Mouse (Mus musculus) heart, postnatal 36 days (tissue): ENCODE data around the gene Mtr. TPM values are rescaled to one million over a fixed set of nuclear protein-coding genes. Genes with fewer than 3 reads are reported as not detected.

ENCODE experiments used
- DNase-seq, 2 experiments: peaks; one replicate each; pipeline ENCODE4 v3.0.0; 2021 to 2022
- intact Hi-C: fragments of 180-260 bp; cut with DNase I; formaldehyde crosslinking; loops from one replicate; pipeline ENCODE4 v1.15.1; 2025
- total RNA-seq, 2 experiments: library from RNA; stranded (reverse); gene quantifications; 2 replicates each; pipeline ENCODE4 v1.2.3; 2021

Mtr gene
- total RNA-seq, 2 experiments from 2014 or later: 59.9 to 102 TPM

DNA sequence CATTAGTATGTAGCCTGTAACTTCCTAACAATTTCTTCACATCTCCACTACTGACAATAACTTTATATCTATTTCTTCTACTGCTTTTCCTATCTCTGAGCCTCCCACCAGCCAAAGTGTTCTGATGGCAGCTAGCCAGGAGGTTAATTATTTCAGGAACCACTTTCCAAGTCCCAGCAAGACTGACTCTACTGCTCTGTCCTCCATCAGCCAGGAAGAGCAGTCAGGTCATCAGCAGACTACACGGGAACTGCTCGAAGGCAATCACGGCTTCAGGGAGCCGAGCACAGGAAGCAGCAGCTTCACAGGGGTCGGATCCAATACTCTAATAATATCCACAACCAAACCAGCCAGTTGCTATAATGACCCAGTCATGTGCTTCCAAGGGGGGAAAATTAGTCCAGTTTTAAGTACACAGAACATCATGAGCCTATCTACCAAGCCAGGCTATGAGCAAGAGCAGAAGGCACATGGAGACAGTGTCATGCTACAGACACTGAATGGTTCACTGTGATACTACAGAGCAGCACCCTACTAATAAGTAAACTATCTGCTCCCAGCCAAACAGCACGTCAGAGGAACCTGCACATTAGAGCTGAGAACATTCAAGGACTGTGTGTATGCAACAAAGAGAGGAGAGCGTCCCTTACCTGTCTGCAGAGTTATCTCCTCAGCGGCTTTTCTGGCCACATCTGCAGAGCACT lies 8.6 kb downstream of the Mtr start:
- no peak for DNase-seq
- intact Hi-C loops: no loop called here

DNA sequence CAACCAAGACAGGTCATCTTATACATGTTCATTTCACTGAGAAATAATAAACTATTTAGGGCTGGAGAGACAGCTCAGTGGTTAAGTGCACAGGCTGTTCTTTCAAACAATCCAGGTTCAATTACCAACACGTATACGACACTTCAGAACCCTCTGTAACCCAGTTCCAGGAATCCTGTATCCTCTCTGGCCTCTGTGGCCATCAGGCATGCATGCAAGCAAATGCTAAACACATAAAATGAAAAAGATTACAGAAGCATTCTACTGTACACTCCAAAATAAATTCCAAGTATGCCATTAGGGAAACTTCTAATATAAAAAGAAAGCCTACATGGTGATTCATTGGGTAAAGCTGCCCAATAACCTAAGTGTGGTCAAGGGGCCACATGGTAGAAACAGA lies 12.0 kb downstream of the Mtr start:
- intact Hi-C loops: no loop called here
- DNase-seq: no peak

DNA sequence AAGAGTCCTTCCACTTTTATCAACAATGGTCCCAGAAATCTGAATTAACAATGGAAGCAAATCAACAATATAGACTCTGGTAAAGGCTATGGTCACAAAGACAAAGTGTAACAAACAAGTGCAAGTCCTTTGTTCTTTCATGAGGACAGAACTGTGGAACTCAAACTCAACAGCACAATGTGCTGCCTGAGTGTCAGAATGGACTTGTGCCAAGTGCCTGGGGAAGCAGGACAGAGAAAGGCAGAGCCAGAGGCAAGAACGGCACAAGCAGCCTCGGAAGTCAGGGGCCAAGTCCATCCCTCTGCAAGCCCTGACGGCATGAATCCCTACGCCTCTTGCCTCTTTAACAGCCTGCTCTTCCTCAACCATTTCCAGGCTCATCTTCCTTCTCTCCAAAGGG lies 13.9 kb downstream of the Mtr start:
- peak; percentile 36 to 49 for DNase-seq

GRCm38 (mm10) chr13:12232141-12232540 lies 25.8 kb downstream of the Mtr start:
- DNase-seq: no peak
- intact Hi-C loops: no loop called here

More for the DNA sequence above, 13.9 kb downstream of the Mtr start:
- intact Hi-C loops: no loop called here

GRCm38 (mm10) chr13:12228248-12228647 lies 29.7 kb downstream of the Mtr start:
- no peak for DNase-seq
- intact Hi-C loops: no loop called here

DNA sequence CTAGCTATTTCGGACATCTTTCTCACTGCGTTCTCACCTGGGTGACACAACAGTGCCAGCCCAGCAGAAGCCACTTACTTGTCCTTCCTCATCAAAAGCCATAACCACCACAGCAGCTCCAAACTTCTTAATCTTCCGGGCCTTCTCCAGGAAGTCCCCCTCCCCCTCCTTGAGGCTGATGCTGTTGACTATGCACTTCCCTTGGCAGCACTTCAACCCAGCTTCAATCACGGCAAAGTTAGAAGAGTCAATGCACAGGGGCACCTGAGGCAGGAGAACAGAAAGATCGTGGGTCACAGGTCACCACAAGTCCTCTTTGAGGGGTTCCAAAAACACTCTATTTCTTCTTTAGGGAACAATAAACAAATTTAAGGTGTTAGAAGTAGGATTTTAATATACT lies 30.3 kb downstream of the Mtr start:
- intact Hi-C loops: no loop called here
- no peak for DNase-seq

DNA sequence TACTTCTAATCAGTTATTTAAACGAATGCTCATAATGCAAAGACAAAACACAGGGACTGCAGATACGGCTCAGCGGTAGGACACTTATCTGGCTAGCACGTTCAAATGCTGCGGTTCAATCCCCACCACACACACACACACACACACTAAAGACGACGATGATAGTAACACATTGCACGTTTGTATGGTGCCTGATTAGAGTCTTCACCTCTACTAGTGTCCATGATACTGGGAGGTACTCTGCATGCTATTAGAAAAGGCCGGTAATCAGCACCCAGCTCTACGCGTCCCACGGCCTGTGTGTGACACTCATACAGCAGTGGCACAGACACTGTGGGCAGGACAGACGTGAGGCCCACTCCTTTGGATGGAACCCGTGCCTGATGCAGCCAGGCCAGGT lies 39.3 kb downstream of the Mtr start:
- intact Hi-C loops: no loop called here
- no peak for DNase-seq

DNA sequence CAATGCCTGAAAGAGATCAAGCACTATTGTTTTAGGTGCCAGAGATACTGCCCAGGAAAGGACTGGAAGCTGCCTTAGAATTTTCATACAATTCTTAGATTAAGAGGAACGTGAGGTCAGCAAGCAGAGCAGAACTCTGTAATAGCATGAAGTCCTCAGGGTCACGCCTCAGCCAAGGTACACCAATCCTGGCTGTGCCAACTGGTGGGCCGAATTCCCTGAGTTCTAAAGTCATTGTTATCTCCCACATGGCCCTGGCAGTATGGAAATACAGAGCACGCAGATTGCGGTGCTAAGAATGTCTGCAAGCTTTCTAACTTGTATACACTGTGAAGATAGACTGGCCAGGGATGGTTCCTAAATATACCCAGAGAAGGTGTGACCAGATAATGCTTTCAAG lies 43.0 kb downstream of the Mtr start:
- intact Hi-C loops: no loop called here

GRCm38 (mm10) chr13:12211058-12211457 lies 46.9 kb downstream of the Mtr start:
- peak; percentile 22 to 24 for DNase-seq
- intact Hi-C loops: loop anchor here (2.0 kb wide), 2 partner anchors 62 to 176 kb away; no protein-coding TSS in a partner anchor

More for the DNA sequence above, 43.0 kb downstream of the Mtr start:
- no peak for DNase-seq

GRCm38 (mm10) chr13:12210023-12210762 lies 47.7 kb downstream of the Mtr start:
- intact Hi-C loops: loop anchor here (2.0 kb wide), 2 partner anchors 63 to 177 kb away; no protein-coding TSS in a partner anchor
- peak; percentile 57 to 64 for DNase-seq

GRCm38 (mm10) chr13:12200372-12200771 lies 57.5 kb downstream of the Mtr start:
- DNase-seq: peak; percentile 38 to 48
- intact Hi-C loops: no loop called here

GRCm38 (mm10) chr13:12198486-12198885 lies 59.4 kb downstream of the Mtr start:
- no peak for DNase-seq
- intact Hi-C loops: no loop called here

DNA sequence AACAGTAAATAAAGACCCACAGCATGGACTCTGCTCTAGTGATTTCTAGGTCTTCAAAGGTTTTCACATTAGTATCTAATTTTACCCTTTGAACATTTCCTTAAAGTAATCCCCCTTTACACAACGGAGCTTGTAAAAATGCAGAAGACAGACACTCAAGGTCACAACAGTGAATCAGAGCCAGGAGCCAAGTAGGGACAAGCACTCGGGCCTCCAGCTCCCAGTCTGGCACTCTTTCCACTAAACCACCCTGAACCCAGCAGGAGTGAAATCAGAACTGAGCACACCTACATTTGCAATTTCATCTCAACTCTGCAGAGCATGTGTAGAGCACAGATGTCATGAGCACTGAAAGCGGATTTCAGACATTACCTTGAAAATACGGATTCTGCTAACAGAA lies 61.1 kb downstream of the Mtr start:
- intact Hi-C loops: loop anchor here (1.0 kb wide), 1 partner anchor 64 kb away; no protein-coding TSS in a partner anchor
- DNase-seq: no peak

DNA sequence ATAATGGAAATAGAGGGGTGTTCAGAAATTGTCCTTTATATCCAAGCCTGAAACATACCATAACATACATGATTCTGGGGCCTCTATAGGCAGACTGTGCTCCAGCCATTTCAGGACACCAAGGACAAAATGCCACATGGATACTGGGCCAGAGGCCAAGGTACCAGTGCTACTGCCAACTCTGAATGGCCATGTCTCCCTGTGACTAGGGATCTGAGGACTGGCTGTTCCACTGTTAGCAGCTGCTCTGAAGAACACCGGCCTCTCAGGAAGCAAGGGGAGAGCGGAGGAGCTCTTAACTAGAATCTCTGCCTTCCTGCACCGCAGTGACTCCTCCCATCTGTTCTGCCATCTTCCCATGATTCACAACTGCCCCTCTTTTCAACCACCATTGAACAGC lies 61.9 kb downstream of the Mtr start:
- DNase-seq: peak; percentile 44 to 51
- intact Hi-C loops: loop anchor here (1.0 kb wide), 1 partner anchor 63 kb away; no protein-coding TSS in a partner anchor

DNA sequence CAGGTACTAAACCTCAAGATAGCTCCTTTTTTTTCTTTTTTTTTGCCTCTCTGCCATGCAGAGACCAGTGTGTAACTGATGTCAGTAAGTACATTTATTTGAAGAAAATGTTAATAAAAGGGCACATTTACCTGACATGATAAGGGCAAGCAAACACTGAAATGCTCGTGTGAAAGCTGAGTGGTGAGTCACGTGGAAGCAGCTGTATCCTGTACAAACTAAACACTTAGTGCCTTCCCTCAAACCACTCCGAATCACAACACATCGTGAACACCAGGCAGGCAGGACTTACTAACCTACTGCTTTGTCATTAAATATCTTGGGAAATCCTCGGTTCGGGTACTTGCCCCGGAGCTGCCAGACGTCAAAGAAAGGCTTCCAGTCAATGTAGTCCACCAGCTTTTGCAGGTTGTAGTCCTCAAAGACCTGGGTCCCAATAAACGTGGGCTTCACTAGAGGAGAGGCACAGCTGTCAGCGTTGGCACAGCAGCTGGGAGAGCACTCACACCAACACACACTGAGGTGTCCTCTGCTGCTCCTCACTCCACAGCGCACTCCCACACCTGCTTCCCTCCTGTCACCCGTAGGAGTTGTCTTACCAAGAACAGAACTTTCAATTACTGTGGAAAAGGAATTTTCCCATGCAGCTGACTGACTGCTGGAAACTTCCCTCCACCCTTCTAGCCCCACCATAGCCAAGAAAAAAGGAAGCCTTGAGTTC lies 62.8 kb downstream of the Mtr start:
- intact Hi-C loops: no loop called here
- no peak for DNase-seq

DNA sequence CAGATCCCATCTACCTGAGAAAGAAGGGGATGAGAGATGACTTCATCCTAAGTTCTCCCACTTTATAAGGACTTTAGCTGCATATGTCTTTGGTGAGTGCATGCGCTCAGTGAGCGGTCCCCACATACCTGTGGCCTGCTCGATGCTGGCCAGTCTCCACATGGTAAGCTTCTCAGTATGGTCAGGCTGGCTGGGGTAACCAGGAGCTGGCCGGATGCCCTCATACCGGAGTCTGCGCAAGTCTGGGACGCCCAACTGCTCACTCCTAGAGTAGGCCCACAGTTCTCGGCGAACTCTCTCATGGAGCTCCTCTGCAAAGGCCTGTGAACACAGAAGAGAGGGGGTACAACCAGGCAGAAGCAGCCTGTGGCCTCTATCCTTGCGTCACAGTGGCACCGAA lies 68.7 kb downstream of the Mtr start:
- intact Hi-C loops: no loop called here
- DNase-seq: peak in 1 of 2 experiments; percentile 28

GRCm38 (mm10) chr13:12188804-12189203 lies 69.1 kb downstream of the Mtr start:
- intact Hi-C loops: no loop called here
- DNase-seq: no peak

DNA sequence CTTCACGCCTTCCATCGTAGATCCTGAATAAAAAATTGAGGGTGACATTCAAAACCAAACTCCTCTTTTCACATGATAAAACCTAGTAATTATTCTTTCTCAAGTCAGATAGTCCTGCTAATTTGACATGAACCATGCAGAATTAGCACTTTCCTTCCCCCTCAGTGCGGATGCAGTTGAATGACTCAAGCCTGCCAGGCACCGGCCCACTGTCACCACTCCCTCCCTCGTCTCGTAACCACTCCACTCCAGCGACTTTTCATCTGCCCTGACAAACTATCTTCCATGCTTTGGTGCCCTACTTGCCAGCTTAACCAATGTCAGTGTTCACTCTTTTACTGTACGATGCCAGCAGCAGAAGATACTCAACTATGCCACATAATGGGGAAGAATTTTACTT lies 78.4 kb downstream of the Mtr start:
- intact Hi-C loops: no loop called here
- no peak for DNase-seq

DNA sequence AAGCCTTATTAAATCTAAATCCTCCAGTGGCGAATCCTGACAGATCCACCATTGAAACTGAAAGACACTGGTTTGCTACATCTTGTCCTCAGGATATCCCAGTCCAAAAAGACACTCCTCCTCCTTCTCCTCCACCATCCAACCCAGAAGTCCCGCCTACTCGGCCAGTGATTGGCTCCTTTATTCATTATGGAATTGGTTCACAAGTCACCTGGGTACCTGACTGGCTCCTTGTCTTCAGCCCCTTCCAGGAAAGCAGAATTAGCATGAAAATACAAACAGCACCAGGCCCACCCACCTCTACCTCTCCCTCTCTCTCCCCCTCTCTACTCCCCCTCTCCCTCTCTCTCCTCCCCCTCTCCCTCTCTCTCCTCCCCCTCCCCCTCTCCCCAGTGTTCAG lies 81.2 kb downstream of the Mtr start:
- intact Hi-C loops: no loop called here
- no peak for DNase-seq

DNA sequence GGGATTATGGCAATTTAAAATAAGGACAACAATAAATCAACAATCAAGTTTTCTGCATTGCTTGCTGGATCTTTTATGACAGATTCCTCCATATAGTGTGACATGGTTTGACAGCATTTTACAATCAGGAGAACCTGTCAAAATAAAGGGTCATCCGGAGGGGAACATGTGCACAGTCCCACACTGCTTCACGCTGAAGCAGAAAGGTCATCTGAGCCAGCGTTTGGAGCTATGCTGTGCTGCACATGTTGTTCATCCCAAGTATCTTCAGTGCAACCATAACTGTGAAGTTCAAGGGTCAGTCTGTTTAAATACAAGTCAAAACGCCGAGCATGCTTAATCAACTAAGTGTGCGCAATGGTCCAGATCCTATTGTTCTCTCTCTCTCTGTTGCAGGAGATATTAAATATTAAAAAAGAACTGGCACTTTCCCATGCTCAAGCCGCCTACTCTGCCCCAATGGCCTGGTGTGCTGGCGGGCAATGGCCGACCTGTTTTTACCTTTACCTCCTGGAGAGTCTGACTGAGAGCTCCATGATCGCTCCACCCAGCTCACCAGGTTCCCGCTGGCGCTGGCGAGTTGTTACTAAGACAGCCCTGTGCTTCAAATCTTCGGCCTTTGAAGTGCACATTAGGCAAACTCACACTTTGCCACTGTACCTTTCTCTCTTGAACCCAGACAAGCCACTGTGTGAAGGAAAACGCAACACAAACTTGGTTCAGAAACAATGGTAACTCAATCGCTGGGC lies 81.8 kb downstream of the Mtr start:
- intact Hi-C loops: no loop called here
- no peak for DNase-seq

- no peak for DNase-seq
- intact Hi-C loops: no loop called here
These were observed 90.6 kb downstream of the Mtr start for GRCm38 (mm10) chr13:12167276-12167675.
